Mouse (Mus musculus) left cerebral cortex, postnatal 36 days (tissue): ENCODE measurements around the gene Mllt3. TPM values are rescaled to one million over a fixed set of nuclear protein-coding genes. Genes with fewer than 3 reads are reported as not detected.
A peak's percentile ranks its signal among the peaks of the same experiment; 100 is the strongest.

Experiments used
- DNase-seq, 2 experiments: peaks; one replicate each; pipeline ENCODE4 v3.0.0; 2021 to 2022; ENCODE audit warnings: low spot score in 2 of 2, mixed read lengths in 1 of 2
- intact Hi-C: fragments of 180-260 bp; cut with DNase I; formaldehyde crosslinking; loops from one replicate; pipeline ENCODE4 v1.15.1; 2025
- total RNA-seq, 2 experiments: library from RNA; stranded (reverse); gene quantifications; 2 replicates each; pipeline ENCODE4 v1.2.3; 2021

Mllt3 gene
- total RNA-seq, 2 experiments from 2014 or later: 27.1 to 40.0 TPM

- intact Hi-C loops: loop anchor here (10.0 kb wide), 1 partner anchor 120 kb away; no protein-coding TSS in a partner anchor
- DNase-seq: no peak
Measured at GRCm38 (mm10) chr4:87905149-87905771, 127.9 kb downstream of the Mllt3 start.

DNA sequence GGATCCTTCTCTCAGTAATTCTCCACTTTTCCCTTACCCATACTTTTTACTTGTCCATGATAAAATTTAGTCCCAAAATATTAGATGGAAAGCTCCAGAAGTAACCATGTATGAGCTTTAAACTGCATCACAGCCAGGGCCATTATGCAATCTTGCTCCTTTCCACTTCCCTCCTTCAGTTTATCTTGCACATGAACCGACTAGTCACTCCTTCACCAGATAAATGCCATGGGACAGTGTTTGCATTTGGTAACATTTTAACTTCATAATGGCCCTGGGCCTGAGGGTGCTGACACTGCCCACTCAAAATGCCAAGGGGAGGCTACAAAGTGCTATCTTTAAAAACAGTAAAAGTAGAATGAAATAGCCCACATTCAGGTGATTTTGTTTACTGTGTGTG lies 128.4 kb downstream of the Mllt3 start:
- DNase-seq: no peak
- intact Hi-C loops: loop anchor here (5.0 to 10.0 kb wide), 2 partner anchors 120 to 128 kb away; partner anchors contain the start of gene Mllt3

GRCm38 (mm10) chr4:87902584-87902983 lies 130.6 kb downstream of the Mllt3 start:
- DNase-seq: no peak
- intact Hi-C loops: loop anchor here (5.0 to 10.0 kb wide), 2 partner anchors 118 to 130 kb away; partner anchors contain the start of gene Mllt3

DNA sequence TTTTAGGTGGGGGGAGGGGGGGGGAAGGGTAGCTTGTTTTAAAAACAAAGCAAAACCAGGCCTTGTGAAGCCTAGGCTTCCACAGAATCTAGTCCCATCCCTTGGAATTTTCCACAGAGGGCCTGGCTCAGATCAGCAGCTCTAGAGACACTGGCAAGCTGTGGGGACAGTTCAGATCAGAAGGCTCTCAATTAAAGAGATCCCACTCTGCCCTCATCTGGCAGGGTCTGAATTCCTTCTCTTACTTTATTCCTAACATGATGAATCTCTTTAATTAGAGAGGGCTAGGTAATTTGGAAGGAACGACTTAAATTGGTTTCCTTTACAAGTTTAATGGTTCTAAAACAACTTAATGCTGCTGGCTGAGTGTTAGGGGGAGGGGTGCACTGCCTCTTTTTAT lies 132.0 kb downstream of the Mllt3 start:
- no peak for DNase-seq
- intact Hi-C loops: loop anchor here (5.0 to 10.0 kb wide), 2 partner anchors 116 to 131 kb away; partner anchors contain the start of gene Mllt3

DNA sequence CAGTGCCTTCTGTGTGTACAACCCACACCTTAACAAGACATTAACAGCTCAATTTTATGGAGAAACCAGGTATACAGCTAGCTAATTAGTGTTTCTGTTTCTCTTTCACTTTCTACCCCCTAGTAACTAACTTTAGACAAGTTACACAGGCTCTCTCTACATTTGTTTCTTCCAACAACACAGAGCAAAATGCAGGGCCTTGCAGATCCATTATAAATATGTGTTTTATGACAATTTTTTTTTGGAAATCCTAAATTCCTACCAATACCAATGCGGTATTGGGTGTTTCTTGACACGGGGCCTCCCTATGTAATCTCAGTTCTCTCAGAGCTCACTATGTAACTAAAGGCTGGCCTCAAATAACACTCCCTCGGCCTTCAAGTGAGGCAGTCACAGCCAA lies 139.7 kb downstream of the Mllt3 start:
- DNase-seq: no peak
- intact Hi-C loops: no loop called here

DNA sequence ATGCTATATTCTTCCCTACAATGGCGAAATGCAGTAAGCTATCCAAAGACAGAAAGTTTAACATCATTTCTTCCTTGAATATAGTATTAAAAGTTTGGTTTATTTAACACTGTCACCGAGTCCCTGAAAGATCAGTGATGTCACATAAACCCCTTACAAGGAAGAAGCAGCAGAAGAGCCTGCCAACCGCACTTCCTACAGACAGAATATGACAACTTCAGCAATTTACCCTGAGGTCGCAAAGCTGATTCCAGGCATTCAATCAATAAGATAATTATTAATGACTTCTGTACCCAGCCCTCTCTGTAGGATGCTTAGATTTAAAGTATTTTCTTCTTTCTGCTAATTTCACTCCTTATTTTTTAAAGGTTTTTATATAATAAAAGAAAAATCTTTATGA lies 140.2 kb downstream of the Mllt3 start:
- intact Hi-C loops: no loop called here

GRCm38 (mm10) chr4:87883225-87883875 lies 149.8 kb downstream of the Mllt3 start:
- DNase-seq: no peak
- intact Hi-C loops: no loop called here

More for the DNA sequence above, 140.2 kb downstream of the Mllt3 start:
- no peak for DNase-seq

- intact Hi-C loops: no loop called here
- DNase-seq: no peak
Measured at GRCm38 (mm10) chr4:87881995-87882394, 151.2 kb downstream of the Mllt3 start.

DNA sequence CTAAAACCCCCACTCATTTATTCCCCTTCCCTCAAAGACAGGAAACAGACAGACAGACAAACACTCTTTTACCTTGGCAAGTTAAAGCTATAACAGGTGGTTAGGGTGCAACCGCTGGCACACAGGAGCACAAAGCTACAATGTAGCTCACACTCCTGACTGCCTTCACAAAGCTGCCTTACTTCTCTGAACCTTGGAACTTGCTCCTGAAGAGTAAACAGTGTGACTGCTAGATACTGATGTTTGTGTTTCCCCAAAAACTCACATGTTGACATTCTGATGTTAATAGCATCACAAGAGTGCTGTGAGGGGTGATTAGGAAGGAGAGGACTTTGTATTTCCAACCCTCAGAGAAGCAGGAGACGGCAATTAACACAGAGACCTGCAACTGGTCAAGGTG lies 151.6 kb downstream of the Mllt3 start:
- intact Hi-C loops: no loop called here
- no peak for DNase-seq

DNA sequence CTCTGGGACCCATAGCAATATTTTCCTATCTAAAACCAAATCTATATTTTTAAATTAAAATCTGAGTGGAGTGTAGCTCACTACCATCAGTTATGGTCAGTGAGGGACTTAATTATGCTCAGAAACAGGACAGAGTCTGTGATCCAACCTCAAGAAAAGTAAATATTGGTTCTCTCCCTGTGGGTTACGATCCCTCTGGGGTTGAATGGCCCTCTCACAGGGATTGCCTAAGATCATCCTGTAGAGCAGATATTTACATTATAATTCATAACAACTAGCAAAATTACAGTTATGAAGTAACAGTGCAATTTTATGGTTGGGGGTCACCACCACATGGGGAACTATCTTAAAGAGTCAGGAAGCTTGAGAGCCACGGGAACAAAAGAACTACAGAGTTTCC lies 152.9 kb downstream of the Mllt3 start:
- no peak for DNase-seq
- intact Hi-C loops: no loop called here

DNA sequence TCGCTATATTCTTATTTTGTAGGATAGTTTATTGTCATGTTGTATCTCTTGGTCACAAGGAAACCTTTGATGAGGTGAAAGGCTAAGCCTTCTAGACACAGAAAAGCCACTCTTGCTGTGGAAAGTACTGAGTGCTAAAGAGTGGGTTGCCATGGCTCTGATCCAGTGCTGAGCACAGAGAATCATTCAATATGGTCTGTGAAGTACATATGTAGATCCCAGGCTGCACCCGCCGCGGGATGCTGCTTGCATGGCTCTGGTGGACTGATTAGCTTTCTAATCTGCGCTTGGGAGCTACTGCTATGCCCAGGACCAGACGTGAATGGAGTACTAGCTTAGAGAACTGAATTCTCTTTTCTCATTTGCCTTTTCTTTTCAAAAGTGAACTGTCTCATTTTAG lies 154.5 kb downstream of the Mllt3 start:
- DNase-seq: no peak
- intact Hi-C loops: no loop called here

- DNase-seq: no peak
- intact Hi-C loops: no loop called here
Measured at GRCm38 (mm10) chr4:87870563-87870962, 162.6 kb downstream of the Mllt3 start.

DNA sequence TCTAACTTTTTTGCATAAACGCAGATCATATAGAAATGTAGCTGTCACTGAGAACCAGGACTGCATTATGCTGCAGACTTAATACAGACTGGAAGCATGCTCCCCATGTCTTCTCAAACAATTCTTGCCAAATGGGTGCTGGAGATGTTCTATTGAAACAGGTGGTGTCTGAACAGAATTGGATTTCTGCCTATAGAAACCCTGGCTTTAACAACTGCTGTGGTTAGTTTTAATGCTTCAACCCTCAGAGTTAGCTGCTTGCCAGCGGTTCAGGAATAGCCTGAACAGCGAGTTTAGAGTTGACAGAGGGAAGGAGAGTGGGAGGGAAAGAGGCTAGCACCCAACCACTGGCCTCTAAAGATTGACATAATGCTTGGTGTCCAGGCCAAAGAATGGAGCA lies 166.6 kb downstream of the Mllt3 start:
- intact Hi-C loops: no loop called here
- DNase-seq: peak in 1 of 2 experiments; percentile 14

DNA sequence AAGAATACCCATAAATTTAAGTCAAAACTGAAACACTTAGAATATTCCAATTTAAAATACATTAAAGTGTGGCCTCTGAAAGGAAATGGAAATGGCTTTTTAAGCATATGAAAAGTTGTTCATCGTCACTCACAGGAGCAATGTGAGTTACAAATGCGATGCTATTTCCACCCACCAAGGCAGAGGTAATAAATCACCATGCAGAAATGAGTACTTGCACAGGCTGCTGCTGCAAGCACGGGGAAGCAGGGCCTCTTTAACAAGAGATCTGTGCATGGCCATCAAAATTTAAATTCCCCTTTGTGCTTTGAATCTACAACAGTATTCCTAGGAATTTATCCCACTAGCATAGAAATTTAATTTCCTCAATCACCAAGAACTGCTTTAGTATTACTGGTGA lies 167.3 kb downstream of the Mllt3 start:
- no peak for DNase-seq
- intact Hi-C loops: no loop called here

DNA sequence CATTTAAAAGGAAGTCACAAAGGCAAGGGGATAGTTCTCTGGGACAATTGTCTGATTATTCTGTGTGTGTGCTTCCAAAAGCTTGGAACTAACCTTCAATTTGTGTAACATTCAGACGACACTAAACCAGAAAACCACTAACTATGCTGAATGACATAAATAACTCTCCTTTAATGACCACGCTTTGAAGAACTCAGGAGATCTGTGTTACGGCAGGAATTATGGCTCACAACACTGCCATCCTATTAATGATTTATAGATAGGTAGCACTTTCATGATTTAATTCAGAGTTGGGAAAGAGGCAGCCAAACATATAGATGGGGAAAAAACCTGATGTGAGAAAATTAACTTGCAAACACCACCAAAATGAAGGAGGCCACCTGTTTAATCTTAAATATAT lies 168.1 kb downstream of the Mllt3 start:
- intact Hi-C loops: no loop called here
- no peak for DNase-seq

DNA sequence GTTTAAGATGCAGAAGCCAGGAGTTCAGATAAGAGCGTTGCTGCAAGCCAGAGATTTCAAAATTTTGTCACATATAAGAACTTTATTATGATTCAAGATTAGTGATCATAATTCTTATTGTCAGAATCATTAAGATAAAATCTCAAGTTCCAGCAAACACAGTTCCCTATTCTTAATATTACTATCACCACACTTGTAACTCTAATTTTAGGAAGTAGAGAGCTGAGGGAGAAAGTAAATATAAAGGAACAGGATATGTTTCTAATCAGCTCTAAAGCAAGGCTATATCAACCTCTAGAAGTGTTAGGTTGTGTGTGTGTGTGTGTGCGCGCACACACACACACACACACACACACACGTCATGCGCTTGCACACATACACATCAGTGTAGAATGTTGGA lies 170.0 kb downstream of the Mllt3 start:
- intact Hi-C loops: no loop called here
- DNase-seq: no peak

DNA sequence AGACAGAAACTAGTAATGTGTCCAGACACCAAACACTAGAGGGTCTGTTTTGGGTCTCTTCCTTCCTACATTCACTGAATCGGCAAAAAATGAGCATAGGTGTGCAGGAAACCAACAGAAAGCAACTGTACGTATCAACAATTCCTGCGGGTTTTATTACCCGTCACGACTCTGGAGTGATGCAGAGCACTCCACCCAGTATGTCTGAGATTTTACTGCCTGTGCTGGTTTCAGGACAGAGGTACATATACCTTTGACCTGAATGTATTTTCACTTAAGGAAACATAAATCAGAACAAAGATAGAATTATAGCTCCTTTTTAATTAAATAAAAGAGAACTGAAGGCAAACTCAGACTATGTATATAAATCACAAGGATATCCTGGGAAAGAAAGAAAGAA lies 172.4 kb downstream of the Mllt3 start:
- intact Hi-C loops: no loop called here

DNA sequence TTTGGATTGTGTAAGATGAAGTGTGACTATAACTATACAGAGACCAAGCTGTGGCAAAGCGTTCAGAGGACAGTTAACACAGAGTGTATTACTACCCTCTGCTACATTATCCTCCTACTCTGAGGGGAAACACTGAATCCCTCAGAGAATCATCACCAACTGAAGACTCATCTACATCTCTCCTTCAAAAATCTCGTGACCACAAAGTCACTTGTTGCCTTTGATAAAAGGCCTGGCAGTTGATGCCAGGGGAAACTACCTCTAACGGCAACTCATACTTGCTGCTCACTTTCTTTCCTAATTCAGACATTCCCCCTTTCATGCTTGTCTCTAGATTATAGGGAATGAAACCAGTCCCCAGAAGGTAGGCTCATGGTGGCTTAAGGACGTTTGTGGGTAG lies 174.0 kb downstream of the Mllt3 start:
- DNase-seq: no peak
- intact Hi-C loops: no loop called here

More for the DNA sequence above, 172.4 kb downstream of the Mllt3 start:
- no peak for DNase-seq

DNA sequence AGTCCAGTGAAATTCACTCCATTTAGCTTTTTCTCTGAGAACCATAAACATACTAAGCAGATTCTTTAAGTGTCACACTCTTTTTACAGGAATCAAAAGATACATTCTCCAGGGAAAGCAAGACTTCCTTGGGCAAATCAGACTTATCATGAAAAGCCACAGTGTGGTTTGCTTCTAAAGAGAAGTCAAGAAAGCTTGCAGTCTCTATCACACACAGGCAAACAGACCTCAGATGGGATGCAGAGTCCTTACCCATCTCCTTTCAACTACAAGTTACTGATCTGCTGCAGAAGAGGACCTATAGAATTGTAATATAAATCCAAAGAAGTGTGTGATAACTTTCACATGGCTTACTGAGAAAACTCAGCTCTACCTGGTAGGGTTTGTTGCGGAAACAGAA lies 175.2 kb downstream of the Mllt3 start:
- no peak for DNase-seq
- intact Hi-C loops: no loop called here

- intact Hi-C loops: no loop called here
- no peak for DNase-seq
Measured at GRCm38 (mm10) chr4:87852461-87852860, 180.7 kb downstream of the Mllt3 start.

- intact Hi-C loops: no loop called here
- DNase-seq: no peak
Measured at GRCm38 (mm10) chr4:87850051-87850450, 183.1 kb downstream of the Mllt3 start.
